Mouse (Mus musculus): ENCODE results near the gene C1qbp. TPM values are rescaled to one million over a fixed set of nuclear protein-coding genes. Genes with fewer than 3 reads are reported as not detected.

The C1qbp gene
- polyA plus RNA-seq, 1 experiment from 2014 or later = 291 TPM

Other genes with a start within 250 kb of the C1qbp start
- 10.0 and 10.5 TPM in 2 replicates for gene Zfp3, start 218.8 kb downstream of the C1qbp start, polyA plus RNA-seq (2015; fragmentation: Nextera tagmentation; extraction: Ambion mirVana)
- gene Scimp, start 170.4 kb downstream of the C1qbp start, polyA plus RNA-seq (2015; fragmentation: Nextera tagmentation; extraction: Ambion mirVana) = 0.32 and 0.70 TPM in 2 replicates
- gene Rabep1, start 138.2 kb downstream of the C1qbp start, polyA plus RNA-seq (2015; fragmentation: Nextera tagmentation; extraction: Ambion mirVana) = 26.8 and 28.7 TPM in 2 replicates
- gene Nup88, start 13.1 kb downstream of the C1qbp start, polyA plus RNA-seq (2015; fragmentation: Nextera tagmentation; extraction: Ambion mirVana) = 117 and 124 TPM in 2 replicates
- gene Rpain, start 12.8 kb downstream of the C1qbp start, polyA plus RNA-seq (2015; fragmentation: Nextera tagmentation; extraction: Ambion mirVana) = 54.7 and 55.3 TPM in 2 replicates
- 12.4 and 13.0 TPM in 2 replicates for gene Dhx33, start 21.4 kb upstream of the C1qbp start, polyA plus RNA-seq (2015; fragmentation: Nextera tagmentation; extraction: Ambion mirVana)
- gene Mis12, start 36.6 kb upstream of the C1qbp start, polyA plus RNA-seq (2015; fragmentation: Nextera tagmentation; extraction: Ambion mirVana) = 25.3 and 26.2 TPM in 2 replicates
- gene Derl2, start 36.8 kb upstream of the C1qbp start, polyA plus RNA-seq (2015; fragmentation: Nextera tagmentation; extraction: Ambion mirVana) = 33.8 and 35.1 TPM in 2 replicates
- gene 6330403K07Rik, start 50.5 kb upstream of the C1qbp start, polyA plus RNA-seq (2015; fragmentation: Nextera tagmentation; extraction: Ambion mirVana) = 18.0 and 20.9 TPM in 2 replicates
- 0.14 and 0.20 TPM in 2 replicates for gene Nlrp1a, start 161.7 kb upstream of the C1qbp start, polyA plus RNA-seq (2015; fragmentation: Nextera tagmentation; extraction: Ambion mirVana)
- 0.09 TPM in 1 of 2 replicates, not detected in the other for gene Nlrp1b, start 247.7 kb upstream of the C1qbp start, polyA plus RNA-seq (2015; fragmentation: Nextera tagmentation; extraction: Ambion mirVana)